Mouse (Mus musculus) retina, postnatal 1 day (tissue): ENCODE measurements around the gene Evl.

Experiments used
- DNase-seq: peaks from one replicate; pipeline ENCODE4 v3.0.0-alpha.2; 2012

The Evl gene

GRCm38 (mm10) chr12:108651053-108651660 is 96.6 kb downstream of the Evl start:
- peak; percentile 67 for DNase-seq

GRCm38 (mm10) chr12:108653358-108654335 is 99.1 kb downstream of the Evl start:
- DNase-seq = no peak

- DNase-seq = peak; percentile 56
Measured at GRCm38 (mm10) chr12:108657350-108657749, 102.8 kb downstream of the Evl start.

- DNase-seq = peak; percentile 35
Measured at GRCm38 (mm10) chr12:108668606-108669235, 114.2 kb downstream of the Evl start.

GRCm38 (mm10) chr12:108671541-108671940 is 117.0 kb downstream of the Evl start:
- DNase-seq = no peak

GRCm38 (mm10) chr12:108672908-108673307 is 118.4 kb downstream of the Evl start:
- DNase-seq = no peak

GRCm38 (mm10) chr12:108673546-108673945 is 119.0 kb downstream of the Evl start:
- DNase-seq = no peak

GRCm38 (mm10) chr12:108674502-108674901 is 120.0 kb downstream of the Evl start:
- DNase-seq = no peak

GRCm38 (mm10) chr12:108674916-108675315 is 120.4 kb downstream of the Evl start:
- no peak for DNase-seq

- no peak for DNase-seq
Measured at GRCm38 (mm10) chr12:108675614-108676401, 121.3 kb downstream of the Evl start.

- no peak for DNase-seq
Measured at GRCm38 (mm10) chr12:108677116-108677515, 122.6 kb downstream of the Evl start.

GRCm38 (mm10) chr12:108678366-108678765 is 123.8 kb downstream of the Evl start:
- DNase-seq = no peak

- no peak for DNase-seq
Measured at GRCm38 (mm10) chr12:108680861-108681260, 126.3 kb downstream of the Evl start.

GRCm38 (mm10) chr12:108682240-108683023 is 127.9 kb downstream of the Evl start:
- no peak for DNase-seq

- DNase-seq = no peak
Measured at GRCm38 (mm10) chr12:108686463-108686862, 131.9 kb downstream of the Evl start.

- DNase-seq = no peak
Measured at GRCm38 (mm10) chr12:108686926-108687325, 132.4 kb downstream of the Evl start.

GRCm38 (mm10) chr12:108689167-108689566 is 134.6 kb downstream of the Evl start:
- peak; percentile 46 for DNase-seq

GRCm38 (mm10) chr12:108690529-108690928 is 136.0 kb downstream of the Evl start:
- DNase-seq = no peak

- DNase-seq = no peak
Measured at GRCm38 (mm10) chr12:108693592-108693991, 139.1 kb downstream of the Evl start.

GRCm38 (mm10) chr12:108694223-108694622 is 139.7 kb downstream of the Evl start:
- no peak for DNase-seq

- no peak for DNase-seq
Measured at GRCm38 (mm10) chr12:108698697-108699471, 144.4 kb downstream of the Evl start.
